Mouse (Mus musculus): Measurements from ENCODE around the gene Klhl8.

GRCm38 (mm10) chr5:103814551-103815248 is 96.4 kb downstream of the Klhl8 start:
- TF ChIP-seq CTCF (IDR thresholded peaks at IDR 0.05; ENCODE audit: extremely low read depth, insufficient read length, insufficient replicate concordance, low read depth, low read length) (no peak), POLR2A (IDR thresholded peaks at IDR 0.05; ENCODE audit: low read depth, low read length) (no peak)

All from small intestine, adult 2 months (tissue).